Mouse (Mus musculus) gastrocnemius, postnatal 4 days (tissue): ENCODE measurements at regions not wholly inside any gene's neighbourhood (a gene's known extent, or its start where the extent isn't known, plus 50 kb on each side); places are given as distances from the start of the nearest gene placed in this dataset.

Source experiments
- DNase-seq, 2 experiments: peaks; one replicate each; pipeline ENCODE4 v3.0.0; 2021 to 2022; ENCODE audit warnings: low spot score in 2 of 2, mixed read lengths in 2 of 2

GRCm38 (mm10) chr10:44647021-44647420, 118.7 kb upstream of the Prdm1 start:
- peak in 1 of 2 experiments; percentile 14 for DNase-seq

GRCm38 (mm10) chr10:44646615-44647014, 118.3 kb upstream of the Prdm1 start:
- no peak for DNase-seq

- no peak for DNase-seq
Observed at GRCm38 (mm10) chr10:44641616-44642015, 113.3 kb upstream of the Prdm1 start.

GRCm38 (mm10) chr10:44640620-44641019, 112.3 kb upstream of the Prdm1 start:
- no peak for DNase-seq

GRCm38 (mm10) chr10:44638678-44639077, 110.4 kb upstream of the Prdm1 start:
- DNase-seq, result no peak

GRCm38 (mm10) chr10:44636786-44637185, 108.5 kb upstream of the Prdm1 start:
- DNase-seq, result no peak

GRCm38 (mm10) chr10:44636061-44636460, 107.8 kb upstream of the Prdm1 start:
- DNase-seq, result no peak

GRCm38 (mm10) chr10:44631584-44631983, 103.3 kb upstream of the Prdm1 start:
- no peak for DNase-seq

GRCm38 (mm10) chr10:44630485-44630884, 102.2 kb upstream of the Prdm1 start:
- no peak for DNase-seq

- no peak for DNase-seq
Observed at GRCm38 (mm10) chr10:44628387-44628786, 100.1 kb upstream of the Prdm1 start.

- no peak for DNase-seq
Observed at GRCm38 (mm10) chr10:44627431-44627830, 99.1 kb upstream of the Prdm1 start.

- no peak for DNase-seq
Observed at GRCm38 (mm10) chr10:44625521-44625920, 97.2 kb upstream of the Prdm1 start.

- no peak for DNase-seq
Observed at GRCm38 (mm10) chr10:44615586-44615985, 87.3 kb upstream of the Prdm1 start.

GRCm38 (mm10) chr10:44612571-44612970, 84.3 kb upstream of the Prdm1 start:
- DNase-seq, result no peak

GRCm38 (mm10) chr10:44611399-44611798, 83.1 kb upstream of the Prdm1 start:
- DNase-seq, result no peak

GRCm38 (mm10) chr10:44609187-44609586, 80.9 kb upstream of the Prdm1 start:
- DNase-seq, result no peak

GRCm38 (mm10) chr10:44607334-44607851, 79.1 kb upstream of the Prdm1 start:
- DNase-seq, result no peak

- DNase-seq, result no peak
Observed at GRCm38 (mm10) chr10:44604512-44604911, 76.2 kb upstream of the Prdm1 start.

- no peak for DNase-seq
Observed at GRCm38 (mm10) chr10:44603461-44603860, 75.2 kb upstream of the Prdm1 start.

- no peak for DNase-seq
Observed at GRCm38 (mm10) chr10:44601550-44601949, 73.2 kb upstream of the Prdm1 start.

GRCm38 (mm10) chr10:44599964-44600334, 71.6 kb upstream of the Prdm1 start:
- DNase-seq, result no peak

- DNase-seq, result no peak
Observed at GRCm38 (mm10) chr10:44599331-44599963, 71.1 kb upstream of the Prdm1 start.

- DNase-seq, result no peak
Observed at GRCm38 (mm10) chr10:44598615-44599014, 70.3 kb upstream of the Prdm1 start.
